Mouse (Mus musculus): Measurements from ENCODE around the gene Tank. TPM values are rescaled to one million over a fixed set of nuclear protein-coding genes. Genes with fewer than 3 reads are reported as not detected.

Tank gene
- 100 to 1,000 TPM; 244 to 260 TPM for polyA plus RNA-seq (2017; shearing (Covaris generic))

GRCm38 (mm10) chr2:61578433-61578832, at the start of gene Tank:
TSS of gene Tank (plus strand) at chr2:61578585.
- ATAC-seq, result peak; percentile 83

GRCm38 (mm10) chr2:61532326-61532725, 46.1 kb upstream of the Tank start:
- no peak for ATAC-seq

GRCm38 (mm10) chr2:61533131-61533530, 45.3 kb upstream of the Tank start:
- ATAC-seq, result no peak

- no peak for ATAC-seq
These were observed 41.5 kb upstream of the Tank start for GRCm38 (mm10) chr2:61536901-61537300.

- ATAC-seq, result no peak
These were observed 39.0 kb upstream of the Tank start for GRCm38 (mm10) chr2:61539378-61539777.

GRCm38 (mm10) chr2:61542426-61542825, 36.0 kb upstream of the Tank start:
- no peak for ATAC-seq

GRCm38 (mm10) chr2:61545666-61546065, 32.7 kb upstream of the Tank start:
- ATAC-seq, result no peak

GRCm38 (mm10) chr2:61548021-61548420, 30.4 kb upstream of the Tank start:
- no peak for ATAC-seq

GRCm38 (mm10) chr2:61551680-61552079, 26.7 kb upstream of the Tank start:
- ATAC-seq, result no peak

- no peak for ATAC-seq
These were observed 23.0 kb upstream of the Tank start for GRCm38 (mm10) chr2:61555367-61555766.

GRCm38 (mm10) chr2:61555825-61556224, 22.6 kb upstream of the Tank start:
- no peak for ATAC-seq

- ATAC-seq, result no peak
These were observed 21.7 kb upstream of the Tank start for GRCm38 (mm10) chr2:61556639-61557038.

GRCm38 (mm10) chr2:61557848-61558471, 20.4 kb upstream of the Tank start:
- no peak for ATAC-seq

GRCm38 (mm10) chr2:61561058-61561457, 17.3 kb upstream of the Tank start:
- ATAC-seq, result no peak

- peak; percentile 84 for ATAC-seq
These were observed 15.2 kb upstream of the Tank start for GRCm38 (mm10) chr2:61563202-61563601.

GRCm38 (mm10) chr2:61567045-61567783, 11.2 kb upstream of the Tank start:
- ATAC-seq, result no peak

- ATAC-seq, result no peak
These were observed 9.2 kb upstream of the Tank start for GRCm38 (mm10) chr2:61569181-61569580.

- ATAC-seq, result peak; percentile 50
These were observed 6.9 kb upstream of the Tank start for GRCm38 (mm10) chr2:61571343-61571955.

- no peak for ATAC-seq
These were observed 1.9 kb upstream of the Tank start for GRCm38 (mm10) chr2:61576497-61576896.

GRCm38 (mm10) chr2:61576928-61577695, 1.3 kb upstream of the Tank start:
- ATAC-seq, result no peak

GRCm38 (mm10) chr2:61577696-61578062, 706 bp upstream of the Tank start:
- no peak for ATAC-seq

- no peak for ATAC-seq
These were observed 1.2 kb downstream of the Tank start for GRCm38 (mm10) chr2:61579501-61579990.

GRCm38 (mm10) chr2:61580091-61580490, 1.7 kb downstream of the Tank start:
- no peak for ATAC-seq

Data from CD4-positive, CD25-positive, alpha-beta regulatory T cell, adult 4 months (primary cell).